Mouse (Mus musculus): Measurements from ENCODE around the gene Tekt5.

GRCm38 (mm10) chr16:10339930-10340329 is 55.4 kb downstream of the Tekt5 start:
- TF ChIP-seq GATA1 (IDR thresholded peaks at IDR 0.05; ENCODE audit: borderline replicate concordance, low read length) (no peak), CTCF (IDR thresholded peaks at IDR 0.05; ENCODE audit: low read depth, low read length) (no peak), TAL1 (conservative IDR thresholded peaks at IDR 0.05; ENCODE audit: low read depth, low read length) (no peak), POLR2AphosphoS5 (IDR thresholded peaks at IDR 0.05; ENCODE audit: insufficient replicate concordance, low read depth, low read length) (no peak), GATA2 (IDR thresholded peaks at IDR 0.05; ENCODE audit: borderline replicate concordance, low read depth, low read length) (no peak)
